Mouse (Mus musculus) cerebellum, adult 2 months (tissue): ENCODE results near the gene Dnah10. TPM values are rescaled to one million over a fixed set of nuclear protein-coding genes. Genes with fewer than 3 reads are reported as not detected.
"Not testable (repeated sequence)": the region's sequence is repeated elsewhere in the genome, so short reads cannot be mapped to it uniquely, and the experiment has no call there.

ENCODE experiments used
- DNase-seq, 2 experiments: peaks; one replicate each; pipeline ENCODE4 v3.0.0; 2021
- H3K27ac ChIP-seq: fragments of 200-500 bp; 2 replicates; pipeline ENCODE4 v1.5.1; 2012; ENCODE audit warnings: low read length, control low read depth, inconsistent platforms; ENCODE audit not compliant: insufficient read depth
- H3K27me3 ChIP-seq: fragments of 200-500 bp; 2 replicates; pipeline ENCODE4 v1.6.1; 2012; ENCODE audit warnings: inconsistent platforms, mild to moderate bottlenecking, low read length, moderate library complexity; ENCODE audit not compliant: control insufficient read depth, insufficient read depth
- H3K4me1 ChIP-seq: fragments of 200-500 bp; 2 replicates; pipeline ENCODE4 v1.6.1; 2011; ENCODE audit warnings: low read length; ENCODE audit not compliant: control insufficient read depth, insufficient read depth
- H3K4me3 ChIP-seq: fragments of 200-500 bp; replicated peaks from 2 replicates; pipeline ENCODE3; 2011; ENCODE audit warnings: mild to moderate bottlenecking, low read depth, low read length, control low read depth; ENCODE audit not compliant: insufficient read depth
- CTCF ChIP-seq: fragments of 200-500 bp; IDR thresholded peaks from 2 replicates; pipeline ENCODE4 v1.5.1; 2011; ENCODE audit warnings: low read depth, mild to moderate bottlenecking, control low read depth, low read length, moderate library complexity, borderline replicate concordance; ENCODE audit not compliant: insufficient read depth
- POLR2A ChIP-seq: fragments of 200-500 bp; IDR thresholded peaks from 2 replicates; pipeline ENCODE4 v1.6.1; 2011; ENCODE audit warnings: low read length, control low read depth, borderline replicate concordance; ENCODE audit not compliant: insufficient read depth
- WGBS: fragments of 180-500 bp; shearing (Covaris S2); methylation state at CpG from one replicate; pipeline ENCODE4 v1.1.7; 2018; 5-methylcytosine and 5-hydroxymethylcytosine counted together
- polyA plus RNA-seq: library from polyadenylated mRNA; depleted of rRNA; stranded (reverse); fragments of >200 nt; gene quantifications from 2 replicates; pipeline ENCODE4 v1.2.3, GENCODE M21; 2012

Dnah10 gene
- polyA plus RNA-seq, 1 experiment = 0.33 TPM

- peak; percentile 37 to 51 for DNase-seq
- H3K4me3 ChIP-seq, H3K27ac ChIP-seq, H3K4me1 ChIP-seq, H3K27me3 ChIP-seq: not testable (repeated sequence)
- 61% methylated on average over 4 of the region's 4 CpGs for WGBS
- TF ChIP-seq CTCF = peak; percentile 52; the same call in 1 of the 2 replicates
Observed at GRCm38 (mm10) chr5:124776289-124776688, 51.4 kb downstream of the Dnah10 start.

- no peak overlapping the region for H3K27ac ChIP-seq
- no peaks in the 10 kb centered on the region for H3K27me3 ChIP-seq
- TF ChIP-seq POLR2A (no peak), CTCF (peak; percentile 98)
- DNase-seq = peak; percentile 65 to 82
- no peak overlapping the region for H3K4me3 ChIP-seq
- H3K4me1 ChIP-seq = peaks cover 7% of the 10 kb centered on the region; the same call in 1 of the 2 replicates
- 52% methylated on average over 6 of the region's 6 CpGs for WGBS
Observed at GRCm38 (mm10) chr5:124777178-124777709, 52.4 kb downstream of the Dnah10 start.

GRCm38 (mm10) chr5:124779926-124780325 is 55.0 kb downstream of the Dnah10 start:
- H3K27me3 ChIP-seq = no peaks in the 10 kb centered on the region
- H3K4me1 ChIP-seq = peaks cover 7% of the 10 kb centered on the region; the same call in 1 of the 2 replicates
- H3K27ac ChIP-seq = no peak overlapping the region
- WGBS = 93% methylated on average over 7 of the region's 7 CpGs
- TF ChIP-seq CTCF (no peak), POLR2A (no peak)
- DNase-seq = no peak
- no peak overlapping the region for H3K4me3 ChIP-seq

GRCm38 (mm10) chr5:124781696-124782095 is 56.8 kb downstream of the Dnah10 start:
- Histone ChIP-seq H3K27ac (no peak overlapping the region), H3K4me1 (peaks cover 7% of the 10 kb centered on the region; the same call in 1 of the 2 replicates), H3K4me3 (no peak overlapping the region), H3K27me3 (no peaks in the 10 kb centered on the region)
- TF ChIP-seq CTCF = no peak
- no peak for TF ChIP-seq POLR2A
- DNase-seq = no peak
- WGBS = 90% methylated on average over 8 of the region's 8 CpGs

- H3K27me3 ChIP-seq = no peaks in the 10 kb centered on the region
- no peak overlapping the region for H3K27ac ChIP-seq
- H3K4me1 ChIP-seq = no peaks in the 10 kb centered on the region
- WGBS = 73% methylated on average over 7 of the region's 7 CpGs
- H3K4me3 ChIP-seq = no peak overlapping the region
- no peak for TF ChIP-seq POLR2A
- peak; percentile 47; the same call in 1 of the 2 replicates for TF ChIP-seq CTCF
- DNase-seq = no peak
Observed at GRCm38 (mm10) chr5:124785650-124786049, 60.8 kb downstream of the Dnah10 start.

GRCm38 (mm10) chr5:124792112-124792511 is 67.2 kb downstream of the Dnah10 start:
- TF ChIP-seq CTCF (no peak), POLR2A (no peak)
- H3K4me1 ChIP-seq = no peaks in the 10 kb centered on the region
- WGBS = 92% methylated on average over 7 of the region's 7 CpGs
- no peaks in the 10 kb centered on the region for H3K27me3 ChIP-seq
- H3K27ac ChIP-seq = no peak overlapping the region
- H3K4me3 ChIP-seq = no peak overlapping the region
- DNase-seq = no peak

GRCm38 (mm10) chr5:124809708-124810366 is 85.0 kb downstream of the Dnah10 start:
- peak; percentile 62 to 85 for DNase-seq
- no peak overlapping the region for H3K4me3 ChIP-seq
- peaks cover 14% of the 10 kb centered on the region for H3K4me1 ChIP-seq
- no peak overlapping the region for H3K27ac ChIP-seq
- WGBS = 59% methylated on average over 4 of the region's 4 CpGs
- TF ChIP-seq CTCF (no peak), POLR2A (no peak)
- H3K27me3 ChIP-seq = no peaks in the 10 kb centered on the region

GRCm38 (mm10) chr5:124812466-124812865 is 87.6 kb downstream of the Dnah10 start:
- no peak overlapping the region for H3K4me3 ChIP-seq
- no peak for DNase-seq
- H3K27ac ChIP-seq = no peak overlapping the region
- 49% methylated on average over 12 of the region's 12 CpGs for WGBS
- no peaks in the 10 kb centered on the region for H3K27me3 ChIP-seq
- H3K4me1 ChIP-seq = peaks cover 23% of the 10 kb centered on the region
- TF ChIP-seq POLR2A = no peak
- TF ChIP-seq CTCF = no peak
